Mouse (Mus musculus) lung, postnatal 0 days (tissue): Measurements from ENCODE around the gene Hmgn3. TPM values are rescaled to one million over a fixed set of nuclear protein-coding genes. Genes with fewer than 3 reads are reported as not detected.
A peak's percentile ranks its signal among the peaks of the same experiment; 100 is the strongest.
"Not testable (repeated sequence)": the region's sequence is repeated elsewhere in the genome, so short reads cannot be mapped to it uniquely, and the experiment has no call there.

Source experiments
- ATAC-seq: fragments of 200-750 bp; cut with Nextera tagmentation; 2 replicates; pipeline ENCODE4 v1.8.0; 2017; ENCODE audit warnings: moderate library complexity
- DNase-seq: peaks from one replicate; pipeline ENCODE4 v3.0.0-alpha.2; 2016; ENCODE audit warnings: low spot score
- H3K27ac ChIP-seq: fragments of 300-500 bp; sonication (generic); 2 replicates; pipeline ENCODE4 v1.5.1; 2014; ENCODE audit warnings: antibody characterized with exemption, mild to moderate bottlenecking, low read length, mixed read lengths
- H3K27me3 ChIP-seq: fragments of 300-500 bp; sonication (generic); replicated peaks from 2 replicates; pipeline ENCODE4 v1.6.1; 2014; ENCODE audit warnings: low read length, mixed read lengths; ENCODE audit not compliant: insufficient read depth
- H3K36me3 ChIP-seq: fragments of 300-500 bp; sonication (generic); 2 replicates; pipeline ENCODE4 v1.6.1; 2014; ENCODE audit warnings: low read length, mixed read lengths; ENCODE audit not compliant: insufficient read depth
- H3K4me1 ChIP-seq: fragments of 300-500 bp; sonication (generic); 2 replicates; pipeline ENCODE4 v1.6.1; 2014; ENCODE audit warnings: antibody characterized with exemption, low read depth, low read length, mixed read lengths; ENCODE audit not compliant: insufficient read depth
- H3K4me2 ChIP-seq: fragments of 300-500 bp; sonication (generic); replicated peaks from 2 replicates; pipeline ENCODE4 v1.6.1; 2014; ENCODE audit warnings: low read depth, mild to moderate bottlenecking, low read length, moderate library complexity, mixed read lengths
- H3K4me3 ChIP-seq: fragments of 300-500 bp; sonication (generic); 2 replicates; pipeline ENCODE4 v1.5.1; 2014; ENCODE audit warnings: low read depth, low read length
- H3K9ac ChIP-seq: fragments of 300-500 bp; sonication (generic); replicated peaks from 2 replicates; pipeline ENCODE4 v1.6.1; 2014; ENCODE audit warnings: low read depth, mild to moderate bottlenecking
- H3K9me3 ChIP-seq: fragments of 300-500 bp; sonication (generic); 2 replicates; pipeline ENCODE4 v1.6.1; 2016; ENCODE audit warnings: low read length, mixed read lengths
- CTCF ChIP-seq: IDR thresholded peaks from 2 replicates; pipeline ENCODE4 v1.5.1; 2016; ENCODE audit warnings: antibody characterized with exemption, mild to moderate bottlenecking
- EP300 ChIP-seq: IDR thresholded peaks from 2 replicates; pipeline ENCODE4 v1.6.1; 2016; ENCODE audit warnings: antibody characterized with exemption, mild to moderate bottlenecking, control low read depth
- WGBS: fragments of 180-500 bp; shearing (Covaris S2); extraction: QIAGEN DNeasy Blood & Tissue Kit; methylation state at CpG from one replicate; pipeline ENCODE4 v1.1.7; 2014; 5-methylcytosine and 5-hydroxymethylcytosine counted together
- polyA plus RNA-seq: library from polyadenylated mRNA; unstranded; fragments of >200 nt; fragmentation: Nextera tagmentation; extraction: Ambion mirVana; gene quantifications from 2 replicates; pipeline ENCODE4 v1.2.1, GENCODE M21; 2015

Gene Hmgn3
- polyA plus RNA-seq, 1 experiment from 2014 or later = 36.9 TPM

DNA sequence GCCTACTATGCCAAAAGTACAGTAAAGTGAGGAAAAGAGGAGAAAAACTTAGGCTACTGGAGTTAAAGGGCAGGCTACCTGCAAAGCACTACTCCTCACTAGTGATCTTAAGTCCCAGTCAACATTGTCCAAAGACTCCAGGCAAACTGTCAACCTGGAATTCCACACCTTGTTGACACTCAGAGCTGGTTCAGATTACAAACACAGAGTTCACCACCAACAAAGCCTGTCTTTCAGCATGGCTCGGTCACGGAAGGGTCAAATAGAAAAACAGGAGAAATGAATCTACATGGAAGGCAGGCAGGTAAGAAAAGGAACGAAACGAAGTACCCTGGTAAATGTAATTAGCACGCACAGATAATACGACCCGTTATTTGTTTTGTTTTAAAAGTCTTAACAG, 18.6 kb downstream of the Hmgn3 start:
- no peak overlapping the region for H3K4me3 ChIP-seq
- TF ChIP-seq EP300 (no peak), CTCF (no peak)
- WGBS = 25% methylated on average over 7 of the region's 7 CpGs
- no peak overlapping the region for H3K9ac ChIP-seq
- H3K27me3 ChIP-seq = no peaks in the 10 kb centered on the region
- ATAC-seq = no peak
- H3K4me1 ChIP-seq = no peaks in the 10 kb centered on the region
- no peak overlapping the region for H3K27ac ChIP-seq
- H3K9me3 ChIP-seq = no peaks in the 10 kb centered on the region
- peak; percentile 8 for DNase-seq
- H3K36me3 ChIP-seq = no peaks in the 10 kb centered on the region
- no peak overlapping the region for H3K4me2 ChIP-seq

DNA sequence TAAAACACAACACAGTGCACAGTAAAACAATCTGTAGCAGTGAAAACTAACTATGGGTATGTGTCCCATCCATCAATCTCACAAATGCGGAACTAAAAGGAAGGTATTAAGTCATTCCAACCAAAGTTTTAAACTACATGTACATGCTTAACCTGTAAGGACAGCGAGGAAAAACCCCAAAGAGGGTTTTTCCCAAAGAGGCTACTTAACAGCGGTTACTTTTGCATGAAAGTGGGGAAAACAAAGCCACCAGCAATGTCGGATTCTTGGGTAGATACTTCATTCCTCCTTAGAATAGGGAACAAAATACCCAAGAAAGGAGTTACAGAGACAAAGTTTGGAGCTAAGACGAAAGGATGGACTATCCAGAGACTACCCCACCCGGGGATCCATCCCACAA, 20.0 kb downstream of the Hmgn3 start:
- H3K4me3 ChIP-seq, H3K27ac ChIP-seq, DNase-seq, H3K4me2 ChIP-seq, H3K9me3 ChIP-seq, H3K9ac ChIP-seq, H3K36me3 ChIP-seq, H3K4me1 ChIP-seq, ATAC-seq, H3K27me3 ChIP-seq: not testable (repeated sequence)
- WGBS = 90% methylated on average over 6 of the region's 6 CpGs

DNA sequence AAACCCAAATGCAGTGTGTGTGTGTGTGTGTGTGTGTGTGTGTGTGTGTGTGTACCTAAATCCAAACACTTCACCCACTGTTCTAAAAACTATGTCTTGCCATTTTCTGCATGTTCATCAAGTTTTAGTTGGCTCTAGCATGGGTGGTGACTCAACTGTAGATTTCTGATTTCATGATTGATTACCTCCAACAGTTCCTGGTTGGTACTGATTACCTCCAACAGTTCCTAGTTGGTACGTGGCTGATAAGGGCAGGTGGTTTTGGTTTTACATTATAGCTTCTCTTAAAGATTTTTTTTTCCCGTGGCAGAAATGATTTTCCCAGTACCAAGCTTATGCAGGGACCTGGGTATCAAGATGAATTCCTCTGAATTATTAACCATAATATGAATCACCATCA, 27.3 kb downstream of the Hmgn3 start:
- Histone ChIP-seq H3K4me1 (no peaks in the 10 kb centered on the region), H3K36me3 (no peaks in the 10 kb centered on the region), H3K27me3 (no peaks in the 10 kb centered on the region), H3K4me3 (no peak overlapping the region), H3K4me2 (no peak overlapping the region), H3K9ac (no peak overlapping the region), H3K27ac (no peak overlapping the region), H3K9me3 (no peaks in the 10 kb centered on the region)
- WGBS = 58% methylated on average over 2 of the region's 2 CpGs
- TF ChIP-seq CTCF (no peak), EP300 (no peak)
- no peak for DNase-seq
- ATAC-seq = no peak

DNA sequence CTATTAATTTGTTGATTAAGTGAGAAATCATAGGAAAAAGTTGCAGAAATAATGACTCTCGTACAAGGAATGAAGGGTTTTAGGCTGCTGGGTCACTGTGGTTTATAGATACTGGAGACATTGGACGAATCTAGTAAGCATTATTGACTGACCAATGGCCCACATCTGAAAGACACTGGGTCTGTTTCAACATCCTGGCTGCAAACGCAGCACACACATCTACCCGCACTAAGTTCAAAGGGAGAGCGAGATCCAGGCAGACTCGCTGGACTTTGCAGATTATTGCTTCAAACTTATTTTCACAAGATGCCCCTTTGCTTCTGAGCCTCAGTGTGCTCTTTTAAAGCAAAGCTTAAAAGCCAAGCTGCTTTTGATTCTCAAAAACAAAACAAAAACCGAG, 29.0 kb downstream of the Hmgn3 start:
- ATAC-seq (no peak), DNase-seq (no peak)
- no peak overlapping the region for H3K4me2 ChIP-seq
- H3K27ac ChIP-seq = no peak overlapping the region
- H3K9ac ChIP-seq = no peak overlapping the region
- H3K36me3 ChIP-seq = no peaks in the 10 kb centered on the region
- no peaks in the 10 kb centered on the region for H3K27me3 ChIP-seq
- no peaks in the 10 kb centered on the region for H3K9me3 ChIP-seq
- H3K4me1 ChIP-seq = no peaks in the 10 kb centered on the region
- TF ChIP-seq CTCF (no peak), EP300 (no peak)
- no peak overlapping the region for H3K4me3 ChIP-seq
- 78% methylated on average over 7 of the region's 7 CpGs for WGBS

DNA sequence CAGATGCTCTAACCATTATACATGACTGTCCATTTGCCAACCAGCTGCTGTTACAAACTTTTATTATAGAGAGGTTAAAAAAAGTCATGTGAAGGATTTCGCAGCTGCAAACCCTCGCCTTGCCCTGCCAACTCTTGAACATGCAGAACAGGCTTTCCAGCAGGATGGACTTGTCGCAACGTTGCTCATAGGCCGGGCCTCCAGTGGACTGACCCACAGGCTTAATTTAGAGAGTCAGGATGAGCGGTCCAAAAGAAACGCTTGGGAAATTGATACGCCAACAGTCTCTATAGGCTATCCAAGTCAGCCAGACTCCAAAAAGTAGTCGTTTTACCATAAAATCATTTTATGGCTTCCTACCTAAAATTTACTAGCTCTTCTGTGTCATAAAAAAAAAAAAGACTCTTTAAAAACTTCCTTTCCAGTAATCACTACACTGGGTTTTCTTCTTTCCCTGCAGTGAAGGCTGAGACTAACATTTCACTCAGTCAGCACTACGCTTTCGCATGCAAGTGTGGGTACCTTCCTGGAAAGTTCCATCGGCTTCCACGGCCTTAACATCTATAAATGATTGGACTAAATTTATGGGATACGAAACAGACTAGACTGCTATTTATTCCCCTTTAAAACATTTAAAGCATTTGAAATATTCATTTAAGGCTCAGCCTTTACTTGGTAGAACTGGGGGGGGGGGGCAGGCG, 29.6 kb downstream of the Hmgn3 start:
- ATAC-seq = no peak
- WGBS = 92% methylated on average over 15 of the region's 15 CpGs
- H3K4me3 ChIP-seq = no peak overlapping the region
- TF ChIP-seq CTCF (no peak), EP300 (no peak)
- no peaks in the 10 kb centered on the region for H3K9me3 ChIP-seq
- no peaks in the 10 kb centered on the region for H3K36me3 ChIP-seq
- no peaks in the 10 kb centered on the region for H3K27me3 ChIP-seq
- H3K27ac ChIP-seq = no peak overlapping the region
- H3K4me1 ChIP-seq = no peaks in the 10 kb centered on the region
- DNase-seq = no peak
- no peak overlapping the region for H3K9ac ChIP-seq
- no peak overlapping the region for H3K4me2 ChIP-seq

DNA sequence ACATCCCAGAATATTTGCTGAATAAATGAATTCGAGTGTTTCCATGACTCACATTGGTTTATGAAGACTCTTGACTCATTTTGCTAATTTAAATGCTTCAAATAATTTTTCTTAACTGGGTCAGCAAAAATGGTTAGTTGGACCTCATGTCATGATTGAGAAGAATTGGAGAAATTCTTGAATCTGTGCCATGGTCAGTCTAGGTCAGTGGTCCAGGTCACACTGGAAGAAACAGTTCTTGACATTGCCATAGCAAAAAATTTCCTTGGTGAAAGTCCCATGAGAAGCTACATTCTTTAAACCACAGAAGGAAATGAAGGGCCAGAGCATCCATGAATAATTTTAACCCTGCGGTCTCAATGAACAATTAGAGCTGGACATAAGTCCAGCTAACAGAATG, 30.8 kb downstream of the Hmgn3 start:
- ATAC-seq (no peak), DNase-seq (no peak)
- Histone ChIP-seq H3K27ac (no peak overlapping the region), H3K9me3 (no peaks in the 10 kb centered on the region), H3K36me3 (no peaks in the 10 kb centered on the region), H3K27me3 (no peaks in the 10 kb centered on the region), H3K4me2 (no peak overlapping the region), H3K4me1 (no peaks in the 10 kb centered on the region), H3K4me3 (no peak overlapping the region), H3K9ac (no peak overlapping the region)
- 89% methylated on average over 2 of the region's 2 CpGs for WGBS
- TF ChIP-seq EP300 (no peak), CTCF (no peak)

DNA sequence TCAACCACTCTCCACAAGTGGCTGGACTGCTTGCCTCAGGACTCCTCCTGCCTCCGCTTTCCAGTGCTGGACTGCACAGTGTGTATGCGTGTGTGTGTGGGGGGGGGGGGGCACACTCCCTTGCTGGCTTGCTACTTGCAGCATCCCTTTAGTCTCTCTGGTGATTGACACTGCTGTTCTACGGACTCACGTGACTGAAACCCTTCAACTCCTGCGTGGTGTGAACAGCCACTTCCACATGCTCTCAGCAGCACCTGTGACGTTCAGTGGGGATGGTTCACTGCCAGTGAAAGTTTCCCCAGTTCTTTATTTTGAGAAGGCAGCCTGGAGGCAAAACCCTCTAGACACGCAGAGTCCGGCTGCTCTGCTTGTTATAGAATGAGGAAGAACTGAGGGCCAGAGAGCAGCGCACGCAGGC, 32.7 kb downstream of the Hmgn3 start:
- no peak overlapping the region for H3K4me3 ChIP-seq
- H3K4me2 ChIP-seq = no peak overlapping the region
- no peaks in the 10 kb centered on the region for H3K9me3 ChIP-seq
- no peak overlapping the region for H3K9ac ChIP-seq
- ATAC-seq = peak; percentile 21; the same call in 1 of the 2 replicates
- no peak for DNase-seq
- TF ChIP-seq EP300 = no peak
- TF ChIP-seq CTCF = no peak
- H3K27me3 ChIP-seq = no peaks in the 10 kb centered on the region
- no peak overlapping the region for H3K27ac ChIP-seq
- 62% methylated on average over 10 of the region's 10 CpGs for WGBS
- no peaks in the 10 kb centered on the region for H3K4me1 ChIP-seq
- H3K36me3 ChIP-seq = no peaks in the 10 kb centered on the region
